Mouse (Mus musculus): ENCODE measurements at regions not wholly inside any gene's neighbourhood (a gene's known extent, or its start where the extent isn't known, plus 50 kb on each side); places are given as distances from the start of the nearest gene placed in this dataset.

DNA sequence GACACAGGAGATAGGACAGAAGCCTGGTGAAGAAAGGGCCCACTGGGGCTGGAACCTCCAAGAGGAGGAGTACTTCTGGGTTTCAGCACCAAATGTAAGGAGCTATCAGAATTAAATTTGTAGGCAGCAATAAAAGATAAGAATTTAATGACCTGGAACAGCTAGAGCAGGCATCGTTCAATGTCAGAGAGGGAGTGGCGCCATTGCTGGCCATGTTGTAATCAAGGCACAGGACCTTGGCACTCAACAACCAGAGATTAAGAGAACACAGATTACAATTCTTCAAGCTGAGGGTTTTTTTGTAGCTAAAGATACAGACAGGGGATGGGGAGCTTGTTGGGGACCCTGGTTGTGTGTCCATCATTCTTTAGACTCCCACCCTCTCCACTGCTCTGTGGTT is 101.0 kb upstream of the Dio3 start:
- no peak for DNase-seq (ENCODE audit: low spot score in 2 of 2)

- DNase-seq (ENCODE audit: low spot score in 2 of 2), result no peak
These were observed 95.4 kb upstream of the Dio3 start for GRCm38 (mm10) chr12:110183473-110183872.

GRCm38 (mm10) chr12:110185399-110185798 is 93.5 kb upstream of the Dio3 start:
- DNase-seq (ENCODE audit: low spot score in 2 of 2), result no peak

- no peak for DNase-seq (ENCODE audit: low spot score in 2 of 2)
These were observed 92.5 kb upstream of the Dio3 start for GRCm38 (mm10) chr12:110186381-110186780.

DNA sequence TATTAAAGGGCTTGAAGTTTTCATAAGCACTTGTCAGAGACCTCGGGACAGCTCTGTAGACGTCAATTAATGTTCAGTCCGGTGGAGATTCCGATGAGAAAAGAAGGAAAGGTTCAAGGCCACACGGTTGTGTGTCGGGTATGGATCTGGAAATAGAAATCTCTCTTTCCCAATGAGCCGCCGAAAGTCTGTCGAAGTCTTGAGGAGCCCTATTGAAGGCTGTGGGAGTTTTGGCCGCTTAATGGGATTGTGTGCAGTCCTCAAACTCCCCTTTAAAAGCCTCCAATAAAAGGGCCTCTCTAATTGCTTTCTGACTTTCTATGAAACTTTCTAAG is 92.0 kb upstream of the Dio3 start:
- no peak for DNase-seq (ENCODE audit: low spot score in 2 of 2)

GRCm38 (mm10) chr12:110187246-110188135 is 91.4 kb upstream of the Dio3 start:
- DNase-seq (ENCODE audit: low spot score in 2 of 2), result no peak

DNA sequence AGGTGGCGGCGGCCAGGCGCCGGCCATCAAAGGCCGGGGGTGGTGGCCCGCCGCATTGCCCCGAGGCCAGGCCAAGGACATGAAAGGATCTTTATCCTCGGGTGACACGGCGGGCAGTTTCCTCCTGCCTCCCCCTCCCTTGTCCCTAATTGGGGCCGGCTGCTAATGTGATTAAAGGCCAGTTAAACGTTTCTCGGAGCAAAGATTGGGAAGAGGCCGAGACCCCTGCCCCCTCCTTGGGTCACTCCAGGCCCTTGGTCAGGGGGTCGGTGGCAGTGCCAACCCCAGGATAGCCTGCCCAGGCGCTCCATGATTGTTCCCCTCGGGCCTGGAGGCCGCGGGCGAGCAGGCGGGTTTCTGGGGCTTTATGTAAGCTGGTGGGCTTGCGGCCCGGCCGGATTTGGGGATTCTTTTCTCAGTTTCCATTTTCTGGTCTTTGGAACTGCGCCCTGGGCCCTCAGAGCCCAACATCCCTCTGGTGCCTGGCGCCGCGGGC is 90.7 kb upstream of the Dio3 start:
- DNase-seq (ENCODE audit: low spot score in 2 of 2), result no peak

GRCm38 (mm10) chr12:110188641-110189328 is 90.1 kb upstream of the Dio3 start:
- no peak for DNase-seq (ENCODE audit: low spot score in 2 of 2)

DNA sequence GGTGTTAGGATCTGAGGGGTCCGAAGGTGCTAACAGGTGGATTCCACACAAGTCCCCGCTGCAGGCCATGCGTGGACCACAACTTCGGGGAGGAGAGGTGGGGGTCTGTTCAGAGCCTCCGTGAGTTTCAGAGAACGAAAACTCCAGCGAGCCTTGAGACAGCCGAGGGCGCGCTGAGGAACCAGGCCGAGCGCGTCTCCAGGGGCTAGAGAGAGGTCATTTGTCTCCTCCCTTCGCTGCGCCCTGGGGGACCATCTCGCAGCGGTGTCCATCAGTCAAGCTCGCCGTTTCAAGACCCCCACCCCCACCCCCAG is 89.6 kb upstream of the Dio3 start:
- DNase-seq (ENCODE audit: low spot score in 2 of 2), result no peak

DNA sequence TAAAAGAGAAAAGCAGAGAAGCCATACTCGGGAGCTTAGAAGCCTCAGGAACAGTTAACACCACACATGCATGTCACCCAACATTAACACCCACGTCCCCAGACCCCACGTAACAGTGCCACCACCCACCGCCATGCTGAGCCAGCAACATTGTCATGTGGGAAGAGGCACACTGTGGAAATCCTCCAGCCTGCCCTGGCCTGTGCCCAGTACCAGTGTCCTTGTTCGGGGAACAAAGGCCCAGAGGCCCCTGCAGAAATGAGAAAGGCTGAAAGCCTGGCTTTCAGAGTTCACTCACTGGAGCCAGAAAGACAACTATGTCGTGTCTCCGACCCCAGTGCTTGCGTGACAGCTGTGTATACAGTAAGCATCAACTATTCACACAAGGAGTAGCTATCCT is 86.7 kb upstream of the Dio3 start:
- no peak for DNase-seq (ENCODE audit: low spot score in 2 of 2)

GRCm38 (mm10) chr12:110197366-110197765 is 81.5 kb upstream of the Dio3 start:
- DNase-seq (ENCODE audit: low spot score in 2 of 2), result no peak

DNA sequence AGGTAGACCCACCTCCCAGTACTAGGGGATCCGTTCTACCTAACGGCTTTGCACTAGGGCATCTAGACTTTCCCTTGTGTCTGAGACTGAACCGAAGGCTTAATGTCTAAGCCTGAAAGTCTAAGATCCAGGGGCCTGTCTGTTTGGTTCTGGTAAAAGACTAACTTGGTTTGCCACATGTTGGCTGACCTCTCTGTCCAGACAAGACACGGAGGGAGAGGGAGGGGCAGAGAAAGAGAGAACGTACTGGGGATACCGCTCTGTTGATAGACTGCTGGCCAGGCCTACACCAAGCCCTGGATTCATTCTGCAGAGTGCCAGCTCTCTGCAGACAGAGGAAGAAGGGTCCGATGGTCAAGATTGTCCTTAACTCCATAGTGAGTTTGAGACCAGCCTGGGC is 78.4 kb upstream of the Dio3 start:
- no peak for DNase-seq (ENCODE audit: low spot score in 2 of 2)

- no peak for DNase-seq (ENCODE audit: low spot score in 2 of 2)
These were observed 78.0 kb upstream of the Dio3 start for GRCm38 (mm10) chr12:110200887-110201286.

GRCm38 (mm10) chr12:110203271-110204014 is 75.4 kb upstream of the Dio3 start:
- DNase-seq (ENCODE audit: low spot score in 2 of 2), result no peak

GRCm38 (mm10) chr12:110204246-110204989 is 74.5 kb upstream of the Dio3 start:
- no peak for DNase-seq (ENCODE audit: low spot score in 2 of 2)

DNA sequence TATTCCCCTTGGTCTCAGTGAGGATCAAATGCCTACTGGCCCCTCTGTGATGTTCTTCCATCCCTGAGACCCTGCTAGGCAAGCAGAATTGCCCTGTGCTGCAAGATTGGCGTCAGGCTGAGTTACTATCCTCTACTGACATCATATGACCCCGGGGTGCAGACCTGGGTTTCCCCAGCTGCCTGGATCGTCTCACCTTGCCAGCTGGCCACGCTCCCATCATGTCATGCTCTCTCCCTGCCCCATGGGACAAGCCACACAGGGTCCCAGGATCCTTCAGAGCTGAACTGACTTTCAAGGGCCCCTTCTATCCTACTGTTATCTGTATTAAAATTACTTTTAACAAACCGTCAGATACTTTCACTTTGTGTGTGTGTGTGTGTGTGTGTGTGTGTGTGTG is 72.6 kb upstream of the Dio3 start:
- no peak for DNase-seq (ENCODE audit: low spot score in 2 of 2)

DNA sequence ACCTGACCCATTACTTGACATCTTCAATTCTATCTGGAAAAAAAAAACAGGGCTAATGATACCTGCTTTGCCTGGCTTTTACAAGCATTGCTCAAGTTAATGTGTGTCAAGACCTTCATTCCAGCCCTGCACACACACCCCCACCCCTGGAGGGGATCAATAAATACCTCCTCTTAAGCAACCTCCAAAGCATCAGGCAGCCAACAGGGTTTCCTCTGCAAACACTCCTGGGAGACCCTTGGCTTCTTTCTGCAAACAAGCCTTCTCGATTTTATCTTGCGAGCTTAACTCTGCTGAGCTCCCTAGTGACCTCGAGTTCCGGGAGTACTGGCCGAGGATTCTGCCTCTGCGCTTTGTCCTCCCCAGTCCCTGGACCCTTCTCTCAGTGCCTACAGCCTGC is 72.1 kb upstream of the Dio3 start:
- DNase-seq (ENCODE audit: low spot score in 2 of 2), result no peak

DNA sequence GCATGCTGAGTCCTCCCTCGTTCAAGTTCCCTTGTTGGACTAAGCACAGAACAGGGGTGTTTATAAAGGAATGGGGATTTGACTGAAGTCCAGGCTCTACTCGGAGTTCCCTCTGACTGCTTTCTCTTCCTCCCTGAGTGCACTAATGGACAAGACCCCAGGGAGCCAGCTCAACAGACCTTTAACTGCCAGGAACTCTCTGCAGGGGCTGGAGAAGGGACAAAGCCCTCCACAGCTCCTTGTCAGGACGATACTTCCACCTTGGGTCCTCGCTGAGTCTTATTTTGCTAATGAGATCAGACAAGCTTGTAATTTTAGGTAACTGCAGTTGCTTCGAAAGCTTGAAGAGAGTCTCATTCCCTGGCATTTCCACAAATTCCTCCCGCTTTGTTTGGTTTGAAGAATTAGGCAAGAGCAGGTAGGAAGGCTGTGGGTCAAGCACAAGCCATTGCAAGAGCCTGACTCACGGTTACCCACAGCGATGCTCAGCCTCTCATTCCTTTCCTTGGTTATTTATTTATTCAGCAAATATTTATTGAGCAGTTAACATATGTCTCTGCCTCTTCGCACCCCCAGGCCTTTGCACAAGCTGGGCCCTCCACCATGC is 71.5 kb upstream of the Dio3 start:
- DNase-seq (ENCODE audit: low spot score in 2 of 2), result no peak

- DNase-seq (ENCODE audit: low spot score in 2 of 2), result no peak
These were observed 66.2 kb upstream of the Dio3 start for GRCm38 (mm10) chr12:110212716-110213115.

GRCm38 (mm10) chr12:110214833-110215232 is 64.0 kb upstream of the Dio3 start:
- DNase-seq (ENCODE audit: low spot score in 2 of 2), result no peak

GRCm38 (mm10) chr12:110215311-110215710 is 63.6 kb upstream of the Dio3 start:
- DNase-seq (ENCODE audit: low spot score in 2 of 2), result no peak

Data from urinary bladder, adult 18-20 months (tissue).